11 mouse cellular contexts compared by ENCODE assay signal in genomic region chr14:32465889-32466288, GRCm38 (mm10). TPM values are rescaled to one million over a fixed set of nuclear protein-coding genes. Genes with fewer than 3 reads are reported as not detected.
A peak's percentile ranks its signal among the peaks of the same experiment; 100 is the strongest.
DNase-seq lines count a peak whose midpoint lies in the region; ATAC-seq lines count a peak whose summit lies in the region.
"Had no signal": no experiment of that assay in that cellular context is flagged by ENCODE, and none has a peak within 500 bp of the region (broad histone marks: within the 10 kb centered on the region; RNA-seq: fewer than 3 reads in every experiment).

TSS of gene Chat (minus strand) at chr14:32465989.

- H3K4me1 ChIP-seq in kidney, embryonic 15.5 days: peaks cover 29% of the 10 kb centered on the region
- H3K4me1 ChIP-seq in embryonic facial prominence, embryonic 15.5 days: peaks cover 27% of the 10 kb centered on the region
- H3K4me1 ChIP-seq in intestine, embryonic 14.5 days (replicated peaks; ENCODE audit: control insufficient read depth, insufficient read depth, low read length): peaks cover 10% of the 10 kb centered on the region
- peaks cover 22% of the 10 kb centered on the region for H3K4me1 ChIP-seq in neural tube, embryonic 12.5 days

- DNase-seq in kidney, postnatal 4 days: no peak
- DNase-seq in intestine, embryonic 14.5 days (ENCODE audit: low spot score): no peak
- DNase-seq in embryo, embryonic 9.5 days (ENCODE audit: extremely low spot score): no peak
- no peak for DNase-seq in thymus, adult 18-20 months
- DNase-seq: adrenal gland, postnatal 10 days; gastrocnemius, postnatal 25 days had no signal

- no peaks in the 10 kb centered on the region for H3K9me3 ChIP-seq in kidney, embryonic 15.5 days (replicated peaks)
- H3K9me3 ChIP-seq in embryonic facial prominence, embryonic 15.5 days (replicated peaks): no peaks in the 10 kb centered on the region
- H3K9me3 ChIP-seq in intestine, embryonic 14.5 days (ENCODE audit: control insufficient read depth, low read length): no peaks in the 10 kb centered on the region
- H3K9me3 ChIP-seq in neural tube, embryonic 12.5 days: no peaks in the 10 kb centered on the region

- no peaks in the 10 kb centered on the region for H3K36me3 ChIP-seq in kidney, embryonic 15.5 days
- H3K36me3 ChIP-seq in embryonic facial prominence, embryonic 15.5 days: no peaks in the 10 kb centered on the region
- H3K36me3 ChIP-seq in intestine, embryonic 14.5 days (ENCODE audit: control insufficient read depth, insufficient read depth, low read length): no peaks in the 10 kb centered on the region
- H3K36me3 ChIP-seq in neural tube, embryonic 12.5 days: no peaks in the 10 kb centered on the region

- peak within 1 kb of the TSS; percentile 39 for H3K4me3 ChIP-seq in kidney, embryonic 15.5 days (replicated peaks)
- peak within 1 kb of the TSS; percentile 42 for H3K4me3 ChIP-seq in embryonic facial prominence, embryonic 15.5 days (replicated peaks)
- H3K4me3 ChIP-seq in intestine, embryonic 14.5 days (ENCODE audit: low read depth, low read length): peak within 1 kb of the TSS; percentile 36
- H3K4me3 ChIP-seq in neural tube, embryonic 12.5 days: peak within 1 kb of the TSS; percentile 23

- no peak within 1 kb of the TSS for H3K27ac ChIP-seq in kidney, embryonic 15.5 days
- H3K27ac ChIP-seq in embryonic facial prominence, embryonic 15.5 days (replicated peaks): no peak within 1 kb of the TSS
- no peak within 1 kb of the TSS for H3K27ac ChIP-seq in intestine, embryonic 14.5 days (ENCODE audit: low read depth)
- no peak within 1 kb of the TSS for H3K27ac ChIP-seq in neural tube, embryonic 12.5 days

- WGBS in kidney, embryonic 15.5 days: 15% methylated on average over 13 of the region's 13 CpGs
- WGBS in embryonic facial prominence, embryonic 15.5 days: 16% methylated on average over 13 of the region's 13 CpGs
- 20% methylated on average over 13 of the region's 13 CpGs for WGBS in intestine, embryonic 14.5 days
- 17% methylated on average over 13 of the region's 13 CpGs for WGBS in neural tube, embryonic 12.5 days

- no peak for ATAC-seq in kidney, embryonic 15.5 days (replicated peaks; ENCODE audit: low FRiP score)
- ATAC-seq in embryonic facial prominence, embryonic 15.5 days (ENCODE audit: insufficient number of reproducible peaks, low FRiP score, low TSS enrichment, low read depth): no peak
- ATAC-seq in intestine, embryonic 14.5 days (replicated peaks; ENCODE audit: low FRiP score, low TSS enrichment, low read depth): no peak
- no peak for ATAC-seq in neural tube, embryonic 12.5 days (ENCODE audit: low FRiP score, low read depth)
- no peak for ATAC-seq in frontal cortex, adult (ENCODE audit: low TSS enrichment)

- H3K4me2 ChIP-seq in kidney, embryonic 15.5 days: peak within 1 kb of the TSS; percentile 60
- H3K4me2 ChIP-seq in embryonic facial prominence, embryonic 15.5 days (replicated peaks): peak within 1 kb of the TSS; percentile 81
- H3K4me2 ChIP-seq in intestine, embryonic 14.5 days (ENCODE audit: low read length): peak within 1 kb of the TSS; percentile 63
- peak within 1 kb of the TSS; percentile 53 for H3K4me2 ChIP-seq in neural tube, embryonic 12.5 days (replicated peaks)

- no peak within 1 kb of the TSS for H3K9ac ChIP-seq in kidney, embryonic 15.5 days
- H3K9ac ChIP-seq in embryonic facial prominence, embryonic 15.5 days: no peak within 1 kb of the TSS
- H3K9ac ChIP-seq in intestine, embryonic 14.5 days (ENCODE audit: low read length): no peak within 1 kb of the TSS
- H3K9ac ChIP-seq in neural tube, embryonic 12.5 days: peak within 1 kb of the TSS; percentile 43; the same call in 1 of the 2 replicates

- peaks cover 73% of the 10 kb centered on the region for H3K27me3 ChIP-seq in kidney, embryonic 15.5 days
- peaks cover 86% of the 10 kb centered on the region for H3K27me3 ChIP-seq in embryonic facial prominence, embryonic 15.5 days
- H3K27me3 ChIP-seq in intestine, embryonic 14.5 days (replicated peaks; ENCODE audit: control insufficient read depth, insufficient read depth, low read length): peaks cover 71% of the 10 kb centered on the region
- H3K27me3 ChIP-seq in neural tube, embryonic 12.5 days (replicated peaks): peaks cover 75% of the 10 kb centered on the region
- H3K27me3 ChIP-seq: CH12.LX had no signal

RNA-seq across cellular contexts. Expression of gene Chat, which starts in this region (rescaled TPM):
- not detected in 2 replicates for polyA plus RNA-seq in kidney, embryonic 15.5 days (2015; fragmentation: Nextera tagmentation; extraction: Ambion mirVana)
- polyA plus RNA-seq in embryonic facial prominence, embryonic 15.5 days (2015; fragmentation: Nextera tagmentation; extraction: Ambion mirVana): 0.05 TPM in 1 of 2 replicates, not detected in the other
- 1.3 and 1.4 TPM in 2 replicates for polyA plus RNA-seq in intestine, embryonic 14.5 days (2014; fragmentation: Nextera tagmentation; extraction: Ambion mirVana)
- polyA plus RNA-seq in neural tube, embryonic 12.5 days (2016; fragmentation: Nextera tagmentation; extraction: Ambion mirVana): 4.4 and 5.6 TPM in 2 replicates
